Mouse (Mus musculus) layer of hippocampus, adult 18-20 months (tissue): ENCODE results near the gene Ankmy1. TPM values are rescaled to one million over a fixed set of nuclear protein-coding genes. Genes with fewer than 3 reads are reported as not detected.

Experiments
- DNase-seq, 2 experiments: peaks; one replicate each; pipeline ENCODE4 v3.0.0; 2022; ENCODE audit warnings: low spot score in 2 of 2
- microRNA-seq, 2 experiments: library from miRNA; unstranded; fragments of <30 nt; microRNA quantifications; one replicate each; pipeline ENCODE4 v1.2.0; 2021
- total RNA-seq, 2 experiments: library from RNA; stranded (reverse); gene quantifications; 2 replicates each; pipeline ENCODE4 v1.2.3; 2021

Gene Ankmy1
- total RNA-seq, 2 experiments from 2014 or later: 0.42 to 0.53 TPM

DNA sequence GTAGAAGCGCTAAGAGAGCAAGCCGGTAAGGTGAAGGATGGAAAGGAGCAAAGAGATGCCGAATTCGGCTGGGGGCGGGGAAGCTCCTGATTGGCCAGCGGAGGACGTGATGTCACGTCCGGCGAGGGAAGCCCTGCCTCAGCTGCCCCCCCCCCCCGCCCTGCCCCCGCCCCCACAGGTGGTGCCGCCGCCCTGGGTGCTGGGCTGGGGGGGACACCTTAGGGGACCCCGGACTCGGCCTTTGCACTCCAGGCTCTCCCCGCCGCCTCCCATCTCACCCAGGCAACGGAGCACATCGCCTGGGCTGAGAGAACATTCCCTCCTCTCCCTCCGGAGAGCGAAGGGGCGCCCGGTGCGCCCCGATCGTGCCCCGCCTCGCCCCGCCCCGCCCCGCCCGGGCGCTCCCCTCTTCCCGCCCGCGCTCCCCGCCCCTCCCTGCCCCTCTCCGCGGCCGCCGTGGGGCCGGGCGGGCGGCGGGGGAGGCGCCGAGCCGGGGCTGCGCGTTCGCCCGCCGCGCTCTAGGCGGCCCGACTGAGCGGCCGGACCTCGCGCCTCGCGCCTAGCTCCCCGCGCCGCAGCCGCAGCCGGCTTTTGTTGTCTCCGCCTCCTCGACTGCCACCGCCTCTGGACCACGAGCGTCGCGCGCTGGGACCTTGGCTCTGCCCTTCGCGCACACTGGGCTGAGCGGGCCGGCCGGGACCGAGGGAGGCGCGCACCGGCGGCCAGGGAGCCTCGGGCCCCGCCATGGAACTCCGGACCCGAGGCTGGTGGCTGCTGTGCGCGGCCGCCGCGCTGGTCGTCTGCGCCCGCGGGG lies 71.3 kb downstream of the Ankmy1 start, which contains the start of gene Gpc1:
Gene Gpc1 (plus strand): TSS at position 458 of the 814 bp plus-strand sequence.
- peak; percentile 81 to 94 for DNase-seq

DNA sequence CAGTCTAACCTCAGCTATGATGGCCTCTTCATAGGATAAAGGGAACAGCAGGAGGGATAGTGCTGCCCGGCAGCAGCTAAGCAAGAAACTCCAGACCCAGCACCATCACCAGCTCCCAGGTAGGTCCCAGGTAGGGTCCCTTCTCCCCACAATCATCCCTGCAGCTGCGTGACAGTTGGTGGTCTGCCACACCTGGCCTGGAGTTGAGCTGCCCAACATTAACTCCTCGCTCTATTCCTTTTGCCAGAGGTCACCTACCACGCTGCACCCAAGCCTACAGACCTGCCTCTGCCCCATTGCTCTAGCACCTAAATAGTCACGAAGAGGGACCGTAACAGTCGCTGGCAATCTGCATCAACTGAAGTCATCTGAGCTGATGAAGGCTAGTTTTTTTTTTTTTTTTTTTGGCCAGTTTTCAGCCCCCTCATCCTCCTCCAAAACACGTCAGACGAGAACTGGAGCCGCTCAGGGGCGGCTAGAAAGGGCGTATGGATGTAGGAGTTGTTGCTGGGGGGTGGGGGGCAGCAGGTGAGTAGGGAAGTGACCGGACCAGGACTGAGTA lies 72.0 kb downstream of the Ankmy1 start:
- DNase-seq: no peak

DNA sequence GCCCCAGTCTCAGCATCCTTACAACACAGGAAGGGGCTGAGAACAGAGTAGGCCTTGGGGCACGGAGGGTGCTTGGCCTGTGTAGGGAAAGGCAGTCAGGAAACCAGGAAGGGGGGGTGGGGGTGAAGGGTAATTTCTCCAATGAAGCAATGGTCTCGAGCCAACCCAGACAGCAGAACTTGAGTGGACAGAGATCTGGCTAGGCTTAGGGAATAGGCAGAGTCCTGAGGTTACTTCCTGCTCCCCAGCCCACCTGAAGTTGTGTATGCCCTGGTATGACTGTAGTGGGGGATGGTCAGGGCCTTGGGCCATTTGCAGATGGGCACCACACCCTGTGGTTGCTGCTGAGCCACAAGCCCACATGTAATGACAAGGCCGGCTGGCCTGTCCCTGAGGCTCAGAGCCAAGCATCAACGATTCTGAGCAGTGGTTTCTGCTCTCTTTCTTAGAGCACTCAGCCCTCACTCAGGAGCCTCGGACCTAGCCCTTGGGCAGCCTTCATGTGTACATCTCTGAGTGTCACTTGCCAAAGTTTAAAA lies 86.9 kb downstream of the Ankmy1 start:
- DNase-seq: no peak

DNA sequence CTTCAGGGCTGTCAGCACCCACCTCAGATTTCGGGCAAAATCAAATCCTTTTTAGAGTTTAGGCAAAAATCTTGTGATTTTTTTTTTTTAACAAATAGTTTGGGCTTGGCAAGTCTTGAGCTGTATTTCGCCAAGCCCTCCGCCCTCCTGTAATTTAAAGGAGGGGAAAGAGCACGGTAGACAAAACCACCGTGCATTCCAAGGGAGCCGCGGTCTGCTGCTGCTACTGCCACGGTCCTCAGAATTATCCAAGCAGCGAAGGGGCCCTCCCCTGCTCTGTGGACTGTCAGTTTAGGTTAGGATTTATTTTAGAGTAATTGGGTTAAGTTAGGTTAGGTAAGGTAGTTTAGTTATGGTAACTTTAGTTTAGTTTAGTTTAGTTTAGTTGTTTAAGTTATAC lies 87.6 kb downstream of the Ankmy1 start:
- DNase-seq: no peak

DNA sequence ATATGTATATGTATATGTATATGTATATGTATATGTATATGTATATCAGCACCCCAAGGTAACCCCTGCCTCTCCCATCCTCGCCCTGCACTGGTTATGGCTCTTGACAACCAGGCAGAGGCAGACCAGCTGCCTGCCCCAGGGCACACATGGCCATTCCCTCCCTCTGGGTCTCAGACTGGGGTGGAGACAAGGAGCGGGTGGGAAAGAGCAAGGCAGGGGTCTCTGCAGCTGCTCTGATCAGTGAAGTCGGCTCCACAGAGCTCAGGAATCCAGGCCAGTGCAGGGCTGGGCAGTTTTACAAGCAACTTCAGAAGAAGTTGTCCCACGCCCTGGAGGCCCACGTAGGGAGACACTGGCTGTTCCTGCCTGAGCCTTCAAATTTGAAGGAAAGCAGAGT lies 88.4 kb downstream of the Ankmy1 start:
- DNase-seq: no peak

Small RNA genes within 50 kb of the gene (microRNA-seq; reads per million reads assigned to microRNA genes)
- gene Mir149: 4,123 to 6,752 reads per million in 2 experiments

Other genes with a start within 250 kb of the Ankmy1 start
- 100 to 1,000 TPM; 136 to 139 TPM for gene Gpc1, start 71.3 kb downstream of the Ankmy1 start, total RNA-seq
- 10 to 100 TPM; 16.0 to 17.9 TPM for gene Dusp28, start 4.1 kb upstream of the Ankmy1 start, total RNA-seq
- gene Rnpepl1, start 7.9 kb upstream of the Ankmy1 start, total RNA-seq: 10 to 100 TPM; 32.5 to 33.6 TPM
- gene Capn10, start 31.5 kb upstream of the Ankmy1 start, total RNA-seq: 10 to 100 TPM; 42.4 to 43.2 TPM
- gene Gpr35, start 48.0 kb upstream of the Ankmy1 start, total RNA-seq: under 1 TPM; 0.52 to 0.71 TPM
- not detected for gene Aqp12, start 103.4 kb upstream of the Ankmy1 start, total RNA-seq
- gene Kif1a, start 199.0 kb upstream of the Ankmy1 start, total RNA-seq: 100 to 1,000 TPM; 637 to 653 TPM
- not detected for gene Agxt, start 232.3 kb upstream of the Ankmy1 start, total RNA-seq